Mouse (Mus musculus) left cerebral cortex, adult 8-10 months (tissue): Measurements from ENCODE around the gene Cyp46a1. TPM values are rescaled to one million over a fixed set of nuclear protein-coding genes. Genes with fewer than 3 reads are reported as not detected.

ENCODE experiments used
- DNase-seq, 2 experiments: peaks; one replicate each; pipeline ENCODE4 v3.0.0; 2022; ENCODE audit warnings: low spot score in 2 of 2
- total RNA-seq, 4 experiments: library from RNA; stranded (reverse); gene quantifications; 2 replicates each; pipeline ENCODE4 v1.2.4; 2022

Cyp46a1 gene
- total RNA-seq, 4 experiments from 2014 or later = 254 to 259 (median 256) TPM

DNA sequence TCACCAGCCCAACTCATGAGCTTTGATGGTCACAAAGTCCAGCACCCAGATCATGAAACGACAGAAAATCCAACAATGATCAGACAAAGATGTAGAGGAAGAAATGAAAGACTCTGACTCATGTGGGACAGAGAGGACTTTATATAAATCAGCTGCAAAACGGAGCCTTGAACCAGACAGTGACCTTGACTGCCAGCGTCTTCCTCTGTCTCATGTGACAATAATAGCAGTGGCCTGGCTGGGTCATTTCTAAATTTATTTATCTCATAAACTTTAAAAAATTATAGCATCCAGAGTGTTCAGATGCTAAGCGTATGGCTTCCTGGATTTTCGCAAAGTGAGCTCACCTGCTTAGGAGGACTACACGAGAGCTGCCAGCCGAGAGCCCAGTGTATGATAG is 64.5 kb downstream of the Cyp46a1 start:
- no peak for DNase-seq

DNA sequence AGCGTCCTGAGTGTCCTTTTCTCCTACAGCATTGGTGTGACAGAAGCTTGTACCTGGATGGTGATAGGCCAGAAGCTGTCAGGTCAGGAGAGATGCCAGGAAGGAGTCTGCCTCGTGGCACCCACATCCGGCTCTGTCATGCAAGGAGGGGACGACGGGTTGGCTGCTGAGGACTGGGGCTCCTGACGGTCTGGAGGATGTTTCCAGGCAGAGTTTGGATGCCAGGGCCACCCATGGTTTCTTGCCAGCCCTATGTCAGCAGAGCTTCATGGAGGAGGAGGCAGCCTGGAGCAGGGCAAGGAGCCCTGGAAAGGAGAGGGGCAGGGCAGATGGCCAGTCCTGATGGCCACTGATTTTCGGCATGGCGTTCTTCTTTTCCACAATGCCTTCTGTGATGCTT is 65.0 kb downstream of the Cyp46a1 start:
- DNase-seq = no peak

DNA sequence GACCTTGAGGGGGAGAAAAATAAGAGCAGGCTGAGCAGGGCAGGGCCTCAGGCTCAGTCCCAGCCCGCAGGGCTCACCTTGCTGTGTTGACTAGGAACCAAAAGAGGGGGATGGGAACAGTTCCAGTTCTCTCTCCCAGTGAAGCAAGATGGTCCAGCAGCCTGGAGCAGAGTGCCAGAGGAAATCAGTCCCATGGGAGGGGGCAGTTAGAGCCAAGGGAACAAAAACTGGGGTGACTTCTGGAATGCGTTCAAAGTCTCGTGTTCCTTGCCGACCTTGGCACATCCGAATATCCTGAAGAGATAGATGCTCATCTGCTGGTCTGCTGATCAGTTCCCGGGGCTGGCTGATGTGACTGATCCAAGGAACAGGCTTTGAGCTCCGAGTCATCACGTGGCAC is 66.8 kb downstream of the Cyp46a1 start:
- DNase-seq = no peak

DNA sequence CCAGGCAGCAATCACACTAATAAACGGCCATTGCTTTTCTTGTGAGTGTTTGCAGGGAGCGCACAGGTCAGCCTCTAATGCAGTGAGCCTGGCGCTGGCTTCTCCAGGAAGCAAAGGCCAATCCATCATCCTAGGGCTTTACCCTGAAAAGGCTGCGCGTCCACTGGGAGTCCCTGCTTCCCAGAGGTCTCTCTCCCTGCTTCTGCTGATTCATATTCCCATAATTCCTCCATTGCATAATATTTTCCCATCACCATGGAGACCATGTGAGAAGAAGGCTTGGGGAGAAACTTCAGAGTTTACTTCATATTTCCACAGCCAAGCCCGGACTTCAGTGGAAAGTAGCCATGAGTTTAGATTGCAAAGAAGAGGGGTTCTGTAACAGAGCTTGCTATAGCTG is 69.8 kb downstream of the Cyp46a1 start:
- DNase-seq = no peak

DNA sequence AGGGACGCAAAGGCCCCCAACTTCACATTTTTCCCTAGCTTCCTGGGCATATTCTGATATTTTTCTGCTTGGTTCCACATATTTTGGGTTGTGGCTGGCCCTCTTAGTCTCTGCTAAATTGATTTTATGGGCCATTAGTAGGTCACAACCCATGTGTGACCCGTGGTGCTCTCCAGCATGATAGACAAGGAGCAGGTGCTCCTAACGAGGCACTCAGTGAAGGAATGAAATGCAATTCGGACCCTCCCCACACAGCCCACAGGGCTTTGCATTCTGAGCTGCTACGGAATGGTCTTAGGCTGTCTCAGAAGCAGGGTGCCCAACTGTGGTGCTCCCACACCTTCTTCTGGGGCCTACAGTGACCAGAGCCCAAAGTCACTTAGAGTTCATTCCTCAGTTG is 74.9 kb downstream of the Cyp46a1 start:
- no peak for DNase-seq

DNA sequence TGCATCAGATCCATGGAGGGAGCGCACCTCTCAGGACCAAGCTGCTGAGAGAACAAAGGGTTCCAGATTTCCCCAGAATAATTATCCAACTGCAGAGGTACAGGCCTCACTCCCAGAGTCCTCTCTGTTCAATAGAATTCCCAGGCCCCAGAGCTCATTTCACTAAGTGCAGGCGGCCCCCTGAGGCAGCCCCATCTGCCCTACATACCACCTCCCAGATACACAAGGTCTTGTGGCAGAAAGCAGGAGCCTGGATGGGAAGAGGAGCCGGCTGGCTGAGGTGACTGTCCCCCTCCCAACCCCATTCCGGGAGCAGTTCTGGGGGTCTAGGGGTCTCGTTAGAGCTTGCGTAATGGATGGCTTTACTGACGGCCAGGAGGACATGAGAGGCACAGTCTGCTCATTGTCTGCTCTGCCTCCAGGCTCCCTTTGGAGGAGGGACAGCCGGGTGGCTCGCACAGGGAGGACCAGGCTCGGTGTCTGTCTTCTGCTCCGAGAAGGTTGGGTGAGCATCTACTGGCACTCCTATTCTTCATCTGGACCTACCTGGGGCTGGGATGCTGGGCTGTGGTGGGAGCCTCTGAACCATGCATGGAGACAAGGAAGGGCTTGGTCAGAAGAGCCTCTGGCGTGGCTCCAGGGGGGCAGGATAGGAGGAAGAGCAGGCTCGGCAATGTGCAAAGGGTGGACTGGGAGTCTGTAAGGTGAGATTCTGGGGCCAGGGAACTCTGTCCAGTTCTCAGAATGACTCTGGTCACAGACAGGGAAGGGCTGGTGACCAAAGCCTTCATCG is 76.4 kb downstream of the Cyp46a1 start:
- DNase-seq = no peak

Other genes with a start within 250 kb of the Cyp46a1 start
- 100 to 1,000 TPM; 184 to 213 (median 200) TPM for gene Setd3, start 155.1 kb upstream of the Cyp46a1 start, total RNA-seq
- gene Ccnk, start 154.8 kb upstream of the Cyp46a1 start, total RNA-seq = 10 to 100 TPM; 25.9 to 30.3 (median 28.2) TPM
- 10 to 100 TPM; 71.7 to 85.8 (median 80.1) TPM for gene Ccdc85c, start 59.0 kb upstream of the Cyp46a1 start, total RNA-seq
- 10 to 100 TPM in 3 of 4 experiments, 1 to 10 TPM in 1; 9.4 to 11.2 (median 10.7) TPM for gene Hhipl1, start 28.1 kb upstream of the Cyp46a1 start, total RNA-seq
- gene Eml1, start 36.6 kb downstream of the Cyp46a1 start, total RNA-seq = 10 to 100 TPM; 60.1 to 66.2 (median 60.8) TPM
- 100 to 1,000 TPM; 220 to 260 (median 242) TPM for gene Evl, start 220.3 kb downstream of the Cyp46a1 start, total RNA-seq